ENCODE assay signal across 36 mouse cellular contexts in genomic region chr6:133102430-133102829, GRCm38 (mm10). TPM values are rescaled to one million over a fixed set of nuclear protein-coding genes. Genes with fewer than 3 reads are reported as not detected.
DNase-seq lines count a peak whose midpoint lies in the region; ATAC-seq and TF ChIP-seq lines count a peak whose summit lies in the region.
"Had no signal": no experiment of that assay in that cellular context is flagged by ENCODE, and none has a peak within 500 bp of the region (broad histone marks: within the 10 kb centered on the region; RNA-seq: fewer than 3 reads in every experiment).

No protein-coding gene starts in this region.

- ATAC-seq in liver, embryonic 12.5 days = no peak
- ATAC-seq: CD4-positive, CD25-positive, alpha-beta regulatory T cell, adult 4 months; forebrain, embryonic 13.5 days; forebrain, embryonic 16.5 days; hindbrain, postnatal 0 days; inflammation-experienced regulatory T-cells, adult 6 months had no signal

- no peak overlapping the region for H3K4me2 ChIP-seq in liver, embryonic 12.5 days
- H3K4me2 ChIP-seq: forebrain, embryonic 13.5 days; heart, embryonic 13.5 days; hindbrain, embryonic 14.5 days had no signal

- H3K4me1 ChIP-seq in liver, adult 2 months (ENCODE audit: control insufficient read depth, insufficient read depth, low read length) = peaks cover 7% of the 10 kb centered on the region; the same call in 1 of the 2 replicates
- H3K4me1 ChIP-seq in liver, embryonic 12.5 days = no peaks in the 10 kb centered on the region
- H3K4me1 ChIP-seq: forebrain, embryonic 13.5 days; heart, embryonic 10.5 days had no signal

- DNase-seq in adrenal gland, adult 2 months = peak; percentile 31
- no peak for DNase-seq in adrenal gland, adult 18-20 months (ENCODE audit: low spot score in 2 of 2)
- peak; percentile 51 for DNase-seq in liver, adult 2 months (ENCODE audit: extremely low read depth, low read depth, low spot score)
- DNase-seq in NIH3T3 (ENCODE audit: low read depth) = peak; percentile 15
- DNase-seq in embryo, embryonic 10.5 days (ENCODE audit: low spot score) = no peak
- DNase-seq in left cerebral cortex, adult 8-10 months (ENCODE audit: low spot score in 2 of 2) = no peak
- DNase-seq: adrenal gland, postnatal 14 days; cerebellum, adult 11 months; cerebellum, adult 2 months; cerebellum, adult 9-11 months; cerebellum, postnatal 36 days; gastrocnemius, postnatal 10 days; gastrocnemius, postnatal 36 days; heart, adult 2 months; heart, postnatal 14 days; heart, postnatal 4 days had no signal

- no peak overlapping the region for H3K27ac ChIP-seq in liver, adult 2 months (replicated peaks; ENCODE audit: insufficient read depth, low read depth, low read length)
- no peak overlapping the region for H3K27ac ChIP-seq in liver, embryonic 12.5 days
- H3K27ac ChIP-seq: forebrain, embryonic 10.5 days; forebrain, embryonic 13.5 days; heart, adult 2 months; heart, embryonic 10.5 days; heart, embryonic 13.5 days; hindbrain, embryonic 14.5 days; hindbrain, postnatal 0 days had no signal

- H3K36me3 ChIP-seq in liver, adult 2 months (ENCODE audit: control insufficient read depth, insufficient read depth, low read length) = no peaks in the 10 kb centered on the region
- H3K36me3 ChIP-seq in liver, embryonic 12.5 days = no peaks in the 10 kb centered on the region
- H3K36me3 ChIP-seq: heart, embryonic 10.5 days had no signal

- no peaks in the 10 kb centered on the region for H3K27me3 ChIP-seq in liver, adult 2 months (ENCODE audit: control insufficient read depth, insufficient read depth, low read length)
- no peaks in the 10 kb centered on the region for H3K27me3 ChIP-seq in liver, embryonic 12.5 days (replicated peaks)
- H3K27me3 ChIP-seq: forebrain, embryonic 13.5 days; heart, embryonic 13.5 days had no signal

- H3K9ac ChIP-seq in liver, adult 2 months (ENCODE audit: low read depth, low read length) = no peak overlapping the region
- no peak overlapping the region for H3K9ac ChIP-seq in liver, embryonic 12.5 days
- H3K9ac ChIP-seq: forebrain, embryonic 13.5 days; heart, embryonic 13.5 days; hindbrain, embryonic 14.5 days had no signal

- WGBS in liver, adult 2 months = 72% methylated on average over 1 of the region's 1 CpGs
- 28% methylated on average over 1 of the region's 1 CpGs for WGBS in liver, embryonic 12.5 days (ENCODE audit: insufficient replicate concordance)

- peaks cover 3% of the 10 kb centered on the region; the same call in 1 of the 2 replicates for H3K79me2 ChIP-seq in liver, adult 2 months (ENCODE audit: control insufficient read depth, insufficient read depth, low read length)

- TF ChIP-seq CTCF in liver, adult 2 months (IDR thresholded peaks at IDR 0.05; ENCODE audit: low read depth, low read length) = no peak

- no peak for TF ChIP-seq POLR2A in liver, adult 2 months (IDR thresholded peaks at IDR 0.05; ENCODE audit: extremely low read depth, insufficient read depth, low read length)

- no peak overlapping the region for H3K4me3 ChIP-seq in liver, adult 2 months (ENCODE audit: insufficient read depth, low read depth, low read length)
- no peak overlapping the region for H3K4me3 ChIP-seq in liver, embryonic 12.5 days
- H3K4me3 ChIP-seq: forebrain, embryonic 10.5 days; forebrain, embryonic 13.5 days; heart, adult 2 months; heart, embryonic 10.5 days; heart, embryonic 13.5 days had no signal

- H3K9me3 ChIP-seq in liver, embryonic 12.5 days (replicated peaks) = no peaks in the 10 kb centered on the region
- H3K9me3 ChIP-seq: forebrain, embryonic 10.5 days; forebrain, embryonic 13.5 days; heart, embryonic 10.5 days; heart, embryonic 13.5 days had no signal

RNA-seq across cellular contexts. Expression of gene Smim10l1, which starts 2.3 kb away (rescaled TPM):
- 10 to 100 TPM; 95.2 to 98.7 TPM for total RNA-seq in adrenal gland, adult 2 months (2021)
- polyA plus RNA-seq in adrenal gland, adult 2 months (2012; rRNA removed) = 475 and 512 TPM in 2 replicates
- 100 to 1,000 TPM in 1 of 2 experiments, 10 to 100 TPM in 1; 88.2 to 104 TPM for total RNA-seq in adrenal gland, adult 18-20 months (2021)
- total RNA-seq in liver, adult 2 months (2014; rRNA removed) = 84.3 and 106 TPM in 2 replicates
- polyA plus RNA-seq in liver, adult 2 months (2012; rRNA removed) = 105 and 130 TPM in 2 replicates
- polyA plus RNA-seq in liver, embryonic 12.5 days (2016; fragmentation: Nextera tagmentation; extraction: Ambion mirVana) = 34.3 and 35.3 TPM in 2 replicates
- total RNA-seq in left cerebral cortex, adult 8-10 months (2022) = 100 to 1,000 TPM; 101 to 125 (median 107) TPM

RNA-seq across cellular contexts. Expression of gene Tas2r140, which starts 46.8 kb away (rescaled TPM):
- not detected for total RNA-seq in adrenal gland, adult 2 months (2021)
- polyA plus RNA-seq in adrenal gland, adult 2 months (2012; rRNA removed) = not detected in 2 replicates
- not detected for total RNA-seq in adrenal gland, adult 18-20 months (2021)
- total RNA-seq in liver, adult 2 months (2014; rRNA removed) = not detected in 2 replicates
- not detected in 2 replicates for polyA plus RNA-seq in liver, adult 2 months (2012; rRNA removed)
- polyA plus RNA-seq in liver, embryonic 12.5 days (2016; fragmentation: Nextera tagmentation; extraction: Ambion mirVana) = not detected in 2 replicates
- not detected for total RNA-seq in left cerebral cortex, adult 8-10 months (2022)
- total RNA-seq: adrenal gland, postnatal 14 days; adrenal gland, postnatal 4 days; ES-E14; gastrocnemius, adult 18-20 months; gastrocnemius, postnatal 10 days; gastrocnemius, postnatal 36 days; granulocyte monocyte progenitor cell, adult 5-6 weeks; heart, adult 2 months; heart, postnatal 14 days; heart, postnatal 4 days; hindbrain, postnatal 0 days had no signal
- polyA plus RNA-seq: C2C12; CD4-positive, CD25-positive, alpha-beta regulatory T cell, adult 4 months; cerebellum, adult 2 months; cortical plate, adult 2 months; embryonic facial prominence, embryonic 11.5 days; embryonic facial prominence, embryonic 14.5 days; forebrain, embryonic 10.5 days; forebrain, embryonic 13.5 days; forebrain, embryonic 16.5 days; heart, adult 2 months; heart, embryonic 10.5 days; heart, embryonic 13.5 days; heart, embryonic 16.5 days; hindbrain, embryonic 11.5 days; hindbrain, embryonic 14.5 days; hindbrain, postnatal 0 days; inflammation-experienced regulatory T-cells, adult 6 months had no signal

Comparison
In these comparisons a context has a peak if more than half of its experiments do, and no peak if none do; other contexts are left out.
1. DNase-seq: peak in adrenal gland, adult 2 months (single experiment), liver, adult 2 months (single experiment) and NIH3T3 (single experiment); none in adrenal gland, adult 18-20 months (0 of 2), embryo, embryonic 10.5 days (single experiment) and left cerebral cortex, adult 8-10 months (0 of 2).